Mouse (Mus musculus) thymus, postnatal 0 days (tissue): Measurements from ENCODE around the gene Dync2h1. TPM values are rescaled to one million over a fixed set of nuclear protein-coding genes. Genes with fewer than 3 reads are reported as not detected.
"Not testable (repeated sequence)": the region's sequence is repeated elsewhere in the genome, so short reads cannot be mapped to it uniquely, and the experiment has no call there.

Source experiments
- DNase-seq: peaks from one replicate; pipeline ENCODE4 v3.0.0-alpha.2; 2015; ENCODE audit warnings: low spot score
- polyA plus RNA-seq: library from polyadenylated mRNA; unstranded; fragments of >200 nt; fragmentation: Nextera tagmentation; extraction: Ambion mirVana; gene quantifications from 2 replicates; pipeline ENCODE4 v1.2.1, GENCODE M21; 2015

Dync2h1 gene
- polyA plus RNA-seq, 1 experiment from 2014 or later: 8.4 TPM

DNA sequence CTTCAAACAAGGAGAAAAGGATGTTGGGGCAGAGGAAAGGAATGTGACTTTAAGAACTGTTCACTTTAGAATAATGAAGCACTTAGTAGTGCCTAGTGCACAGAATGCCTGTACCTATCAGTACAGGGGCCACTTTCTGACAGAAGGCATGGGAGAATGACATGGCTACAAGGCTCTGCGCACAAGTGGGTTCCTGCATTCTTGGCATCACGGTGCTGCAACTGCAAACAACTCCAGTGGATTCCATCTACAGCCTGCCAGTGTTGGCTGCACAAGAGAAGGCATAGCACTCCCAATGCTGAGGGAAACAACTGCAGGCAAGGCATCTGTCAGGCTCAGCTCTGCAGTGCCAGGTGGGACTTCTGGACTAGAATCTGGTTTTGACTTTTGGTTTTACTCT, 151.7 kb downstream of the Dync2h1 start:
- DNase-seq: no peak

DNA sequence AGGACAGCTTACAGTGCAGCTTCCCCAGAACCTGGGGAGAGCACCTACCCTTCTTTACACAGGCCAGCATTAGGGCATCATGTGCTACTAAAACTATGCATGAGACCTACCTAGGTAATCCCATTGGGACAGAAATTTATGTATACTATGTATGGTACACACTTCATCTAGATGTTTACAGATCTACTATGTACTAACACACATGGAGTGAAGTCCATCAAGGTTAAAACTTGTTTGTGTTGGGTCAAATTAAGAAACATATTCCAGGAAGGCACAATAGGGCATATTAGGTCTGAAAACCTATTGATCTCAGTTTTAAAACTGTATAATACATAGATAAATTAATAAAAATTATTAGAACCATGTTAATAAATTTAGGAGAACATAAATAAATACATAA, 168.6 kb downstream of the Dync2h1 start:
- no peak for DNase-seq

DNA sequence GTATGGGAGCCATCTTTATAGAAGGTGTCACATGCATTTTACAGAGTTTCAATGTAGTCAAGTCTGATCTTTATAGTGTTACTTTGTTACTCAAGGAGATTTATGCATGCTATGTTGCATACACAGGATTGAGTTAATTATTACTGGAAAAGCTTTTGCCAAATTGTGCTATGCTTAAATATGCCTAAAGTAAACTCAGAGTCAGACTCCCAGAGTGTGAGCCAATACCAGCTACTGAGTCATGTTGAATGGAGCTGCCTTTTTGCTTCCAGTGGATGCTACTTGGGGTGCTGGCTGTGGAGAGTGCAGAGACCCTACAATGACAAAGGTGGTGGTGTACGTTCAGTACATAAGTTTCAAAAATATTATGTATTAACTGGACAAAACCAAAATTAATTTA, 169.5 kb downstream of the Dync2h1 start:
- DNase-seq: no peak

DNA sequence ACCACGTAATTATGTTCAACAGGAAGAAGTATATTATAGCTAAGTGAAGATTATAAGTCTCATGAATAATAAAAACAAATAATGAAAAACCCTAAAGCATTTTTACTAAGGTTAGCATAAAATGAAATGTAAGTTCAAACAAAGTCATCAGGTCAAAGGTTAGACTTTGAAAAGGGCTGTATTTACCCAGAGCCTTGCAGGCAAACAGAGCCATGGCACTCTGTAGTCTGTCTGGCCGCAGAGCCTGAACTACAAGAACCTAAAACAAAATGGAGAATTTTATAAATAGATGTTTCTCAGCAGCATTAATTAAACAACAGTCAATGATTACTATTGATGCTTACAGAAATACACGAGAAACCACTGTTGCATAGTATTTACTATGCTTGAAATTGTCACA, 174.5 kb downstream of the Dync2h1 start:
- DNase-seq: no peak

DNA sequence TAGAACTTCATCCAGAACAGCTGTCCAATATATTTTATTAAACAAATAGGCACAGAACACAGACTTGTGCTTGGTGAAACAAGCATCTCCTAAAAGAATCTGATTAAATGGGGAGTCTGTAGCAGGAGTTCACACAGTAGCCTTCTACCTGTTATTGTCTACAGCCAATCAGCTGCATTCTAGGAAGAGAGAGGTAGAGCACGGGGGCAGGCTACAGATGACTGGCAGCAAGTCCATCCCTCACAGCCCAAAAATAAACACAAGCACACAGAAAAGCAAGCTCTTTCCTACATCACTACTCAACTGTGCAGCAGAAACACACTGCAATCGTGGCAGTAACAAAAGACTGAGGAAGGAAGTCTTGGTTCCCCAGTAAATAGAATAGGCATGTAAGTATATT, 189.4 kb downstream of the Dync2h1 start:
- DNase-seq: no peak

DNA sequence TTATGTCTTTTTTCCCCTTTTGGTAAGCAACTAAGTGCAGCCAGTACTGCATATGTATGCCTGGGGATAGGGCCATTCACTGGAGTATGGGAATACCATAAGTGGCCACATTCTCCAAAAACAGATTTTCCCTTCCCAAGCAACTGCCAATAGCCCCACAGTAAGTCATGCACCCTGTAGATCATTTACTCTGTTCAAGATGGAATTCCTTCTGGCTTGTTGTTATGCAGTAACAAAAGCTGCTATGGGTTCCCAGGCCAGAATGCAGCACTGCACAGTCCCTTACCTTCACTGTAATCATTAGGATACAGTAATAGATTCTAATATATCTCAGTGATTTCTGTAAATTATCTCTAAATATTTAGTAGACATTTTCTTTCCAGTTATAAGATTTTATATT, 190.0 kb downstream of the Dync2h1 start:
- DNase-seq: no peak

DNA sequence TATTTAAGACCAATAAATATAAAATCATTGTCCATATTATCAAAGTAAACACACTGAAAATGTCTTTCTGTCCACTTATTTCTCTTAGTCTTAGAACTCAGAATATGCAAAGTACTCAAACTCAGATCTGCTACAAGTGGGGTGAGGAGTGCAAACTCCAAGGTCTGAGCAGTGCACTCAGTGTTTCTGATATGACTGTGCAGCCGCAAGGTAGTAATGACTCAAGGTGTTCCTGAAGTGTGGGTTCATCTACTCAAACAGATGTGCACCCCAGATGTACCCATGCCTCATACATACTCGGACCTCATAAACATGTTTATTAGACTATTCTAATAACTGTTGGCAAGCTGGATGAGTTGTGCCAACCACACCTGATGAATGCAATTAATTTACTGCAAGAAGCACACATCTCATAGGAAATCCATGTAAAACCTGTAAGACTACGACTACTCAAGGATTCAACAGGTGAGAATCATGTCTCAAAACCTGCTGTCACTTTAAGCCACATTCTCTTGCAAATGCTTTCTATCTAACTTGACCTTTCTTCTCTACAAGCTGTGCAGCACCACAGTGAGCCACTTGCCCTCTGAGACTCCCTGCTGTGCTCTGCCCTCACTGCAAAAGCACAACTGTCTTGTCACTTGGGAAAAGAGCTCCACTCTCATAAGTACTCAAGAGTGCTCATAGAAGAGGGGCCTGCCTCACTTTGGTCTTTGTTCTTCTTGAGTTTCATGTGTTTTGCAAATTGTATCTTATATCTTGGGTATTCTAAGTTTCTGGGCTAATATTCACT, 195.2 kb downstream of the Dync2h1 start:
- no peak for DNase-seq

DNA sequence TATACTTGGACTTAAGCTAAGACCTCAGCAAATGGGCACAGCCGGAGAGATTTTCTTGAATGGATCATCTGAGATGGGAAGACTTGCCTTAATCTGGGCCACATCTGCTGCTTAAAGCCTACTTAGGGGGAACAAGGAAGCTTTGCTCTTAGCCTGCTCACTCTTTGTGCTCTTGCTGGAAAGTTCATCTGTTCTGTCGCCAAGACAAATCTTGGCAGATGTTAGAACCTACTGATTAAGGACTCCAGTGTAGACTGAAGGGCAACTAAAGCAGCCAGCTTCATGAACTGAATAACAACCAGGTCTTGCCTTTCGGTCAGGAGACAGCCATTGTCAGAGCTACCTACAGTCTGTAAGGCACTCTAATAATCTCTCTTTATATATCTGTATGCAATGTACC, 198.1 kb downstream of the Dync2h1 start:
- no peak for DNase-seq

DNA sequence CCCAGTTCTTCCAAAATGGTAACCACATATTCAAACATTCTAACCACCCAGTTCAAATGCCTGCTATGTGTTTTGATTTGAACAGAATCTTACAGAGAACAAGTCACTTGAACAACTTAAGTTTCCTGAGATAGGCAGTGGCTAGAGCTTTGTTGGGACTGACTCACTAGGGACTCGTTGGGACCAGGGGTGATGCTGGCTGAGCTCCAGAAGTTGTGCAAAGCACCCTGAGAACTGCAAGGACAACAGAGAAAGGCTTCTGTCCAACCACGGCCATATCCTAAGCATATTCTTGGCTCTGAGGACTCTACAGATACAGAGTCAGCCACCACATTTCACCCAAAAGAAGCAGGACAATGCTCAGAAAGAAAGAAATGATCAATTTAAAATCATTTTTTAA, 215.1 kb downstream of the Dync2h1 start:
- DNase-seq: no peak

DNA sequence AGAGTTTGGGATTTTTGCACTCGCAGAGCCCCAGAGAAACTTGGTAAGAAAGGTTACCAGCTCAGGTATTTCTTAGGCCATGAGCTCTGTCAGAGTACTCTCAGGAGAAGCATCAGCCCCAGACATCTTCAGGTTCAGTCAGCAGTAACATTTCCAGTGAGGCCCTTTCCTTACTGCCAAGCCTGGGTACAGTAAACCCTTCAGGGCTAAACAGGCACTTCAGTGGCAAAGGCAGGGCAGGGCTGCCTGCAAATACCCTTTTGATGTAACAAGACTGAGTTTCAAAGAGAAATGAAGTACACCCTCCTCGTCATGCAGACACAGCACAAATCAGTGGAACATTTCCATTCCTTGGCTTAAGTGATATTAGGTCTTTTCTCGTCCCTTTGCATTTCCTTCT, 219.2 kb downstream of the Dync2h1 start:
- DNase-seq: no peak

DNA sequence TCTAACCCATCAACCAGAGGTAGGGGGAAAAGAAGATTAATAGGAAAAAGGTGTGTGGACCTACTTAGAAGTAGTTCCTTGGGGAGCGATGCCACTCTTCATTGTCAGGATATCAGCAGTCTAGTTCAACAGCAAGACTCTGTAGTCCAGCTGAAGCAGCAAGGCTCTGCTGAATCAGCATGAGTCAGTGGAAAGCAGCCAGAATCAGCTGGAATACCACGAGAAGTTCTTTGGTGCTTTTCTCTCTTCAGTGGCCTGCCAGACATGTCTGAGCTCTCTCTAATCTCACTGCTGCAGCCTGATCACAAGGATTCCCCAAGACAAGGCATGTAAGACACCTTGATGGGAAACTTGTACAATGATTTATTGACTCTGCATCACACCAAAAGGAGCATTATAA, 225.9 kb downstream of the Dync2h1 start:
- no peak for DNase-seq

DNA sequence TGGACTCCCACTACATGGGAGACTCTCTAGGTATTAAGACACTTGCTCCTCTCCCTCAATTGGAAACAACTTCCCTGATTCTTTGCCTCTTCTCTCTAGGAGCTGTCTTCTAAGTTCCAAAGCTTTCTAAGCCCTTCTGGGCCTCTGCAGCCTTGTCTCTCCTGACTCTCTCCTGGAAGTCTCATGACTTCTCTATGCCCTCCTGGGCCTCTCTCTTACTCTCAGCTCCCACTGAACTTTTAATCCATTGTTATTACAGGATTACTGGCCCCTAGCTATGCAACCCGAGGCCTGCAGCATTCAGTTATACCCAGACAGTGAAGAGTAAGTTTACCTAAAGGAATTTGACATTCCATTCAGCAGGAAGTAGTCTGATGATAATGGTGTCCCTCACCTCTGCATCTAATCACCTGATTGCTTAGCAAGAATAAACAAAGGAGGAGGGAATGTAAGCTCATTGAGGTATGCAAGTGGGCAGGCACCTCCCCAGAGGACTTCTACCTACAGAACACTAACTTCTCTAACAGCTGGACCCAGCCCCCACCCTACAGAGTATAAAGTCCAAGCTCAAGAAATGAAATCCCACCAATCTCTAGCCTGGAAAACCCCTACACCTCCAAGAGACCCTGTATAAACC, 256.7 kb downstream of the Dync2h1 start:
- DNase-seq: no peak

DNA sequence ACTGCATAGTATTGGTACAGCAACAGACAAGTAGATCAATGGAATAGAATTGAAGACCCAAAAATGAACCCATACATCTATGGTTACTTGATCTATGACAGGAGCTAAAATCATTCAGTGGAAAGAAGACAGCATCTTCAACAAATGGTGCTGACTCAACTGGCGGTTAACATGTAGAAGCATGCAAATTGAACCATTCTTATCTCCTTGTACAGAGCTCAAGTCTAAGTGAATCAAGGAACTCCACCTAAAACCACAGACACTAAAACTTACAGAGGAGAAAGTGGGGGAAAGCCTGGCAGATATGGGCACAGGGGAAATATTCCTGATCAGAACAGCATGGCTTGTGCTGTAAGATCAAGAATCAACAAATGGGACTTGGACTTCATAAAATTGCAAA, 270.8 kb downstream of the Dync2h1 start:
- DNase-seq: no peak

DNA sequence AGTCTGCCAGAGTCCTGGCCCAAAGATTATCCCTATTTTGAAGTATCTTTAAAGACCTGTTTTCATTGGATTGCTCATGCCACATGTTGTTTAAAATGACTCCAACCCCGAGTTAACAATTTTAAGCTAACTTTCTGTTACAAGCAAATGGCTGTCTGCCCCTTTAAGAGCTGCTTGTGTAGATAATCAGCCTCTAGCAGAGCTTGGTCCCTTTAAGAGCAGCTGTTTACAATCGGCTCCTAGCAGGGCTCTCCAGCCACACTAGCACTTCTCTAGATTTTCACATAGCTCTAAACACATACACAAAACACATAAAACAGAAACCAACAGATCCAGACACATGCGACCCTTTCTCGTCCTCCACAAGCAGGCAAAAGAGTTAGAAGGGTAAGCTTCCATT, 273.7 kb downstream of the Dync2h1 start:
- DNase-seq: not testable (repeated sequence)

DNA sequence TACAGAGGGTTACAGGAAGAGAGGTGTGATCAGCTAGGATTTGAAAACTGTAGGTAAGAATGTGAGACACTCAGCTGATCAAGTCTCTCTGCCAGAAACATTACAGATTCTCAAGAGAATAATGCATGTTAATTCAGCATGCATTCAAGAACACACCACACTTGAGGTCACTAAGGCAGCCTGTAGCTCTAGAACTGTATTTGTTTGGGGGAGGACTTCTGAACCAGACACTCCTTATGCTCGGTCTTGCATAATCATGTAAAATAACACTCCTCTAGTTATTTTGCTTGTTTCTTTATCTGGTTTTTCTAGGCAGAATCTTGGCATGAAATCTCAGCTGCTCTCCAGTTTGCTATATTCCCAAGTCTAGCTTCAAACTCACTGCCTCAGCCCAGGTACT, 282.6 kb downstream of the Dync2h1 start:
- no peak for DNase-seq

DNA sequence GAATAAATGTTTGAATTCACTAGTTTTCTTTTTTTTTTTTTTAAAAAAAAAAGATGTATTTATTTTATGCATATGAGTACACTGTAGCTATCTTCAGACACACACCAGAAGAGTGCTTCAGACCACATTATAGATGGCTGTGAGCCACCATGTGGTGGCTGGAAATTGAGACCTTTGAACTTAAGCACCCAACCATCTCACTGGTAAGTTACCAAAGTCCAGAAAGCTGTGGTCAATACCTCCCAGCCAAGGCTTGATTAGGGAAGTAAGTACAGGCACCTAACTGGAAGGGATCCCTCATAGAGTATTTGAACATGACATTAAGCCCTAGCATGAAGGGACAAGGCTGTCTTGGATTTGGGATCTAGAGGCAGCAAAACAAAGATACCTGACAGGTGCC, 292.9 kb downstream of the Dync2h1 start:
- no peak for DNase-seq

DNA sequence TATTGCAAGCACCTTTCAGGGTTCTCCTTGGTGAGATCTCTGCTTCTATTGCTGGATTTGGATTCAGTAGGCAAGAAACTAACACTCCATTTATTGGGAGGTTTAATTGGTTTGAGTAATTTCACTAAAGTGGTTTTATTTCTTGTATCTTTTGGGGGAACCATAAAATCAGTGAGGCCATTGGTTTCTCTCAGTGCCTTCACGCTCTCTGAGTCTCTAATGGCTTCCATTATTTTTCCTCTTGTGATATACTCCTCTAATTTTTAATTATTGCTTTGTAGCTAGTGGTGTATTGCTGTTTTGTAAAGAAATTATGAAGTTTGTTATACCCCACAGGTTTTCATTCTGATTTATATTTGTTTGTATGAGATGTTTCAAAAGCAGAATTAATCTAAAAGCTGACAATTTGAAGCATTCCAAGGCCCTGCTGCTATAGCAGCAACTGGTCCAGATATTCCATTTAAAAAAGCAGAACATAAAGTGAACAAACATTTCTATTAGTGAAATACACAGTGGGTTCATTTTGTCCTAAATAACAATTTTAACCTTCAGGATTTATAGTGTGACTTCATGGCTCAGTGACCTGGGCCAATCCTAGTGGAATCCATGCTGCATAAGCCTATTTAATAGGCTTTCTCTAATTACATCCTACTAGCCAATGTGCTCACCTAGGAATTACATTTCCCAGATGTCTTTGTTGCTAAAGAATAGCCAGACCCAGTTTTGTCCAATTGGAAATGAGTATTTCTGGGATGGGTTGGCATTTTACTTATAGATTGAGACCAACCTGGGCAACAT, 302.9 kb downstream of the Dync2h1 start:
- no peak for DNase-seq

Other genes with a start within 250 kb of the Dync2h1 start
- gene Dcun1d5, start 74 bp upstream of the Dync2h1 start, polyA plus RNA-seq: 185 and 186 TPM in 2 replicates
- 0.42 and 0.72 TPM in 2 replicates for gene Mmp13, start 88.1 kb upstream of the Dync2h1 start, polyA plus RNA-seq
- 1.0 TPM in 2 replicates for gene Mmp12, start 159.9 kb upstream of the Dync2h1 start, polyA plus RNA-seq
- not detected in 2 replicates for gene Mmp1b, start 203.6 kb upstream of the Dync2h1 start, polyA plus RNA-seq